8 mouse cellular contexts compared by ENCODE assay signal in genomic region chr3:83055281-83056038, GRCm38 (mm10). TPM values are rescaled to one million over a fixed set of nuclear protein-coding genes. Genes with fewer than 3 reads are reported as not detected.
A peak's percentile ranks its signal among the peaks of the same experiment; 100 is the strongest.
DNase-seq lines count a peak whose midpoint lies in the region; ATAC-seq lines count a peak whose summit lies in the region.

Gene Plrg1 (plus strand): TSS chr3:83055522.

- H3K4me1 ChIP-seq in hindbrain, embryonic 11.5 days (replicated peaks; ENCODE audit: control insufficient read depth, insufficient read depth, low read length): 0 out of 2 replicates have a peak, but pooled peaks cover 2% of the 10 kb centered on the region

- peak within 1 kb of the TSS; percentile 80 for H3K9ac ChIP-seq in hindbrain, embryonic 11.5 days (ENCODE audit: low read depth, low read length)

- H3K4me3 ChIP-seq in hindbrain, embryonic 11.5 days (ENCODE audit: low read depth, low read length): peak within 1 kb of the TSS; percentile 59

- H3K27me3 ChIP-seq in hindbrain, embryonic 11.5 days (ENCODE audit: control insufficient read depth, insufficient read depth, low read length): no peaks in the 10 kb centered on the region

- peak within 1 kb of the TSS; percentile 30; the same call in 1 of the 2 replicates for H3K27ac ChIP-seq in hindbrain, embryonic 11.5 days (ENCODE audit: low read depth, low read length)

- H3K9me3 ChIP-seq in hindbrain, embryonic 11.5 days (ENCODE audit: control insufficient read depth, low read length): no peaks in the 10 kb centered on the region

- peak; percentile 99 for DNase-seq in Muller cell, postnatal 12 days (ENCODE audit: inconsistent ontology term)
- DNase-seq in cerebellum, adult 9-11 months: peak; percentile 99
- peak; percentile 92 to 99 for DNase-seq in frontal cortex, adult 2 months (ENCODE audit: extremely low spot score in 1 of 2, low spot score in 1 of 2)
- peak; percentile 99 for DNase-seq in hindbrain, embryonic 11.5 days (ENCODE audit: low spot score)
- peak; percentile 100 for DNase-seq in layer of hippocampus, postnatal 10 days (ENCODE audit: low spot score in 2 of 2)
- DNase-seq in lung, postnatal 10 days: peak; percentile 99
- peak; percentile 99 for DNase-seq in ovary, postnatal 36 days (ENCODE audit: low spot score)
- DNase-seq in thymus, postnatal 25 days: peak; percentile 98

- peak; percentile 99 for ATAC-seq in hindbrain, embryonic 11.5 days (ENCODE audit: low FRiP score)

- WGBS in hindbrain, embryonic 11.5 days: under 1% methylated on average over 60 of the region's 61 CpGs

- H3K4me2 ChIP-seq in hindbrain, embryonic 11.5 days (replicated peaks; ENCODE audit: low read depth, low read length): peak within 1 kb of the TSS; percentile 62

- 0 out of 2 replicates have a peak, but pooled peaks cover under 1% of the 10 kb centered on the region for H3K36me3 ChIP-seq in hindbrain, embryonic 11.5 days (ENCODE audit: control insufficient read depth, insufficient read depth, low read length)

RNA-seq across cellular contexts. Expression of gene Plrg1, which starts in this region (rescaled TPM):
- polyA plus RNA-seq in frontal cortex, adult 2 months (2012; rRNA removed): 44.6 and 49.6 TPM in 2 replicates
- polyA plus RNA-seq in hindbrain, embryonic 11.5 days (2014; fragmentation: Nextera tagmentation; extraction: Ambion mirVana): 133 and 146 TPM in 2 replicates
- 10 to 100 TPM; 45.9 to 46.2 TPM for total RNA-seq in layer of hippocampus, postnatal 10 days (2021)

Comparison
In these comparisons a context has a peak if more than half of its experiments do, and no peak if none do; other contexts are left out.
1. Peak in every context shown above with its lines: DNase-seq, ATAC-seq, H3K4me3 ChIP-seq and H3K27ac ChIP-seq.